Mouse (Mus musculus) olfactory bulb, adult 2 months (tissue): ENCODE data around the gene Cpe. TPM values are rescaled to one million over a fixed set of nuclear protein-coding genes. Genes with fewer than 3 reads are reported as not detected.

ENCODE experiments used
- H3K27ac ChIP-seq: fragments of 200-500 bp; 2 replicates; pipeline ENCODE4 v1.5.1; 2012; ENCODE audit warnings: low read depth, low read length; ENCODE audit not compliant: insufficient read depth
- H3K4me1 ChIP-seq: fragments of 200-500 bp; 2 replicates; pipeline ENCODE4 v1.6.1; 2012; ENCODE audit warnings: low read length; ENCODE audit not compliant: control insufficient read depth, insufficient read depth
- H3K4me3 ChIP-seq: fragments of 200-500 bp; 2 replicates; pipeline ENCODE4 v1.5.1; 2012; ENCODE audit warnings: mild to moderate bottlenecking, low read depth, low read length, moderate library complexity; ENCODE audit not compliant: insufficient read depth
- CTCF ChIP-seq: fragments of 200-500 bp; IDR thresholded peaks from 2 replicates; pipeline ENCODE4 v1.5.1; 2012; ENCODE audit warnings: low read depth, mild to moderate bottlenecking, low read length, moderate library complexity; ENCODE audit not compliant: insufficient read depth
- POLR2A ChIP-seq: fragments of 200-500 bp; IDR thresholded peaks from 2 replicates; pipeline ENCODE4 v1.6.1; 2012; ENCODE audit warnings: mild to moderate bottlenecking, low read depth, low read length, moderate library complexity; ENCODE audit not compliant: insufficient read depth
- WGBS: fragments of 180-500 bp; shearing (Covaris S2); methylation state at CpG from one replicate; pipeline ENCODE4 v1.1.7; 2018; 5-methylcytosine and 5-hydroxymethylcytosine counted together
- polyA plus RNA-seq: library from polyadenylated mRNA; stranded (reverse); fragments of >200 nt; gene quantifications from 2 replicates; pipeline ENCODE4 v1.2.4, GENCODE M21; 2012; ENCODE audit warnings: low replicate concordance; ENCODE audit not compliant: missing spikeins, insufficient read depth, insufficient read length

Gene Cpe
- polyA plus RNA-seq, 1 experiment, result 578 TPM

DNA sequence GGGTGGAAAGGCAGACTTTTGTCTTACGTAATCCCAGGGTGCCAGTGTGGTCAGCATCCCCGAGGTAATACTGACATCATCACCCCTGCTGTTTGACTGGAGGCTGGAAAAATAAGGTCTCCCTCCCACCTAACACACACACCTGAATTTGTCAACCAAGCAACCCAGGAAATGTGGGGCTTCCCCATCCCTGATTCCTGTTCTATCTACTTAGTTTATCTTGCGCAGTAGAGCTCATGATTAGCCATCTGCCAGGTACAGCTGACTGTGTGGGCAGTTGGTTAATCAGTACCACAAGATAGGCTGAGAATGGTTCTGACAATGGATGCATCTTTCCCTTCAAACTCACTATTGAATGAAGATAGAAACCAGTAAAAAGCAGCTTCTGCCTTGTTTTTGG lies 28.0 kb downstream of the Cpe start:
- peaks cover 8% of the 10 kb centered on the region for H3K4me1 ChIP-seq
- H3K4me3 ChIP-seq, result no peak overlapping the region
- WGBS, result 51% methylated on average over 3 of the region's 3 CpGs
- 0 out of 2 replicates have a peak overlapping the region, but pooled peaks have one; percentile 23 for H3K27ac ChIP-seq
- no peak for TF ChIP-seq CTCF
- no peak for TF ChIP-seq POLR2A

DNA sequence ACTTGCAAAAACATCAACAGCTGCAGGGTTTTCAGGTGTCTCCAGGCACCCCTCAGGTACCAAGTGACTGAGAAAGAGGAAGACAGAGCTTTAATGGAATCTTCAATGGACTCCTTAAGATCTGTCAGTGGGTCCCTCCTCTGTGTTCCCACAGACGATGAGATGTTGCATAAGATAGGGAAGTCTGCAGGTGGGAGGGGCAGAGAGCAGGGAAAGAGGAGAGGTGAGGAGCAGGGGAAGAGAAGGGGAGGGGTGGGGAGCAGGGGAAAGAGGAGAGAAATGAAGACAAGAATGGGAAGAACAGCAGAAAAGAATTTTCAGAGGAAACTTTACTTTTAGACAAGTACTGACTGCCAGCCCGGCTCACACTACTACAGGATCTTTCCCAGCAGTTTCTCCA lies 28.5 kb downstream of the Cpe start:
- Histone ChIP-seq H3K4me3 (no peak overlapping the region), H3K4me1 (peaks cover 8% of the 10 kb centered on the region), H3K27ac (no peak overlapping the region)
- 27% methylated on average over 2 of the region's 2 CpGs for WGBS
- no peak for TF ChIP-seq CTCF
- TF ChIP-seq POLR2A, result no peak

DNA sequence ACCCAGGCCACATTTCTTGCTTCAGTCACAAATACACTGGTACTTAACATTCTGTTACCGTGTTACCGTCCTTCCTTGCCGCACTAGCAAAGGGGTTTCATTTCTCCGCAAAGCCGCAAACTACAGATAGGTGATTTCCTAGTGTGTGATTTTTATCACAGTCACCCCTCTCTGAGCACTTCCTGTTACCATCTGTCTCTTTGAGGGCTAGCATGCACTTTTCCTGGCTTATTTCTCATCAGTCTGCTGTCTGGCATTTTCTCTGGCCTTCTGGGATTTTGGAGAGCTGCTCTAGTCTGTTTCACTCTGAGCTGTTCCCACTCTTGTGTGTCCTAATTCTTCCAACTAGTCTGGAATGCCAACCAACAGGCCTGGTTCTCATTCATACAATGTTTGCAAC lies 33.8 kb downstream of the Cpe start:
- Histone ChIP-seq H3K27ac (peak overlapping the region; percentile 31; the same call in 1 of the 2 replicates), H3K4me1 (peaks cover 6% of the 10 kb centered on the region), H3K4me3 (no peak overlapping the region)
- 70% methylated on average over 5 of the region's 5 CpGs for WGBS
- no peak for TF ChIP-seq POLR2A
- no peak for TF ChIP-seq CTCF

DNA sequence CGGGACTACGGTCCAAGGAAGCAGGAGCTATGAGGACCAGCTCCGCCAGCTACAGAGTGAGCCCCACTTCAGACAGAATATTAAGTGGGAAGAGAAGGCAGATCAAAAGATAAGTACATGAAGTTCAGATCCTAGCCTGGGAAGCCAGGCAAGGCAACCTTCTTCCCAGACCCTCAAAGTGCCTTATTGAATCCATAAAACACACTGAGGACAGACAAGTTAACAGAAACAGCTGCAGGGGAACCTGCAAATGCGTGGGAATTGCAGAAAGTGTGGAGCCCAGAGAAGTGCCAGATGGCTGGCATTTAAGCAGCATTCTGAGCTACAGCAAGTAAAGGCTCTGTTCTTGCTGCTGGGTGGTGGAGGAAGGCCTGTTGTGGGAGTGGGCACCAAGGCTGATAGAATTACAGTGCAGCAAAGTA lies 34.9 kb downstream of the Cpe start:
- TF ChIP-seq CTCF, result no peak
- no peak for TF ChIP-seq POLR2A
- 48% methylated on average over 4 of the region's 4 CpGs for WGBS

DNA sequence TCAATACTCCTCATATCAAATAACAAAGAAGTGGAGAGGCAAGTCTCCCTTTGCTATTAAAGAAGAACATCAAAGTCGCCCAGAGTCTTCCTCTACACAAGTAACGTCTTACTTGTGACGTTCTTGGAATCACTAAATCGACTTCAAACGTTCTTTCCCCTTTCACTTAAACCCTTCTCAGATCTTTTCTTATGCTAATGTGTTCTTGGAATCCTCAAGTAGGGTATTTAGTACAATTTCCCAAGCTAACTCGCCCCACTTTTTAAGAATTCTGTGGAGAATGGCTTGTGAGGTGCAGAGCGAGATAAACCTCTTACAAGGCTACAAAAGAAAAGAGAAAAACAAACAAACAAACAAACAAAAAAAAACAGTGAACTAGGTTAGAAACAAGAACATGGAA lies 35.3 kb downstream of the Cpe start:
- Histone ChIP-seq H3K27ac (peak overlapping the region; percentile 74), H3K4me3 (no peak overlapping the region), H3K4me1 (peaks cover 6% of the 10 kb centered on the region)
- TF ChIP-seq CTCF, result no peak
- no peak for TF ChIP-seq POLR2A
- 38% methylated on average over 7 of the region's 7 CpGs for WGBS

More for the DNA sequence above, 34.9 kb downstream of the Cpe start:
- H3K27ac ChIP-seq, result peak overlapping the region; percentile 74
- H3K4me1 ChIP-seq, result peaks cover 6% of the 10 kb centered on the region
- H3K4me3 ChIP-seq, result no peak overlapping the region

DNA sequence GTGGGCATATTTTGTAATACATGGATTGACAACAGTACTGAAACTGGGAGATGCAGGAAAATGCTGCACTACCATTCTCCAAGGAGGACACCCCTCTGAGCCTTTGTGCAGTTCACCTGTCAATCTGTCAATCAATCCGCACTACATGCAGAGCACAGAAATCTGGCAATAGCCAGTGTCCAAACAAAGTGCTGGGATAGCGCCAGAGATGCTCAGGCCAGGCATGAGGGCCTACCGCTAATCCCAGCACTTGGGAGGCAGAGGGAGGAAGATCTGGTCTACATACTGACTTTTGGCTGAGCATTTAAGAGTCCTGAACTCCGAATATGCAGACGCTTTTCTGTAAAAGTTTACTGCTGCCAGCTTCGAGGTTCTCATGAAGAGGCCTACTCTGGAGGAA lies 37.0 kb downstream of the Cpe start:
- Histone ChIP-seq H3K4me1 (peaks cover 6% of the 10 kb centered on the region), H3K4me3 (no peak overlapping the region), H3K27ac (0 out of 2 replicates have a peak overlapping the region, but pooled peaks have one; percentile 51)
- WGBS, result 58% methylated on average over 6 of the region's 6 CpGs
- TF ChIP-seq CTCF (no peak), POLR2A (no peak)

DNA sequence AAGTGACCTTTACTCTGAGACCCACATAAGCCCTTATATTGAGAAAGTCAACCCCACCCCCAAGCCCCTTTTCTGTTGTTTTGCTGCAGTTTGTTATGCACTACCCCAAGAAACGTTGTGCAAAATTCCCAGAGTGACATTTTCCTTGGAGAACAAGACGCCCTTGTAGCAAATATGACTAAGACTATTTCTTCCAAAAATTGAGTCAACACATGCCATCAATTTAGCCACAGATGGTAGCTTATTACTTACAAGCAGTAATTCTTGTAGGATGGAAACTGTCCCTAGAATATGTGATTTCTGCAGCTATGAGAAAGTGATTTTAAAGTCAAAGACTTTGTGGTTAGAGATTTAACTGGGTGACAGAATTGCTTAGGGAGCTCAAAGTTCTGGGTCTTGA lies 37.8 kb downstream of the Cpe start:
- H3K4me1 ChIP-seq, result peaks cover 6% of the 10 kb centered on the region
- TF ChIP-seq POLR2A, result no peak
- TF ChIP-seq CTCF, result no peak
- no peak overlapping the region for H3K4me3 ChIP-seq
- no peak overlapping the region; the same call in 1 of the 2 replicates for H3K27ac ChIP-seq
- WGBS, result 48% methylated on average over 2 of the region's 2 CpGs

DNA sequence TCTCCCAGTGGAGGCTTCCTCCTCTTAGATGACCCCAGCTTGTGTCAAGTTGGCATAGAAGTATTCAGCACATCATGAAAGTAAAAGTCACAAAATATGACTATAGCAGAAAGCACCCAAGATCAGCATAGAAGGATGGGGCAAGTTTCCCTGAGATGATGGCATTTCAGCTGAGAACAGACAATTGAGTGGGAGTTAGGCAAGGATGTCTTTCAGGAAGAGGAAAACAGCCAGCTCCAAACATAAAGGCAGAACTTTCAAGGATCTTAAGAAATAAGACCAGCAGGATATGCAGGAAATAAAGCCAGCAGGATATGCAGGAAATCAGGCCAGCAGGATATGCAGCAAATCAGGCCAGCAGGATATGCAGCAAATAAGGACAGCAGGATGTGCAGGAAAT lies 40.6 kb downstream of the Cpe start:
- Histone ChIP-seq H3K4me3 (no peak overlapping the region), H3K27ac (peak overlapping the region; percentile 44; the same call in 1 of the 2 replicates), H3K4me1 (no peaks in the 10 kb centered on the region; the same call in 1 of the 2 replicates)
- TF ChIP-seq POLR2A (no peak), CTCF (no peak)

DNA sequence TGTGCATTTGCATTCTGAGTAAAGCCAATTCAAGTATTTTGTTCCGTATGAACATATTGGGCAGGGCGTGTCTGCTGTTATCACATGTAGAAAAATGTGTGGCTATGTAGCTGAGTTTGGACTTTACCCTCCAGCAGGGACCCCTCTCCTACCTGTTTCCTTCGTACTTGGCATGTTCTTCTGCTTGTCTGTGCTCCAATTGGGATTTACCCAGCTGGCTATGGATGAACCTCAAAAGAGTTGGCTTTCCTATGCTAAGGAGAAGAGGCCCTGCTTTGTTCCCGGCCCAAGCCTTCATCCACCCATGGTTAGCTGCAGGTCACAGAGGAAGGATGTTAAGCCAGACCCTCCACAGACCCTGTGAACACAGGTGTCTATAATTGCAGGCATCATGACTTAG lies 44.8 kb downstream of the Cpe start:
- H3K4me3 ChIP-seq, result no peak overlapping the region
- TF ChIP-seq POLR2A (no peak), CTCF (no peak)
- H3K27ac ChIP-seq, result no peak overlapping the region
- peaks cover 5% of the 10 kb centered on the region; the same call in 1 of the 2 replicates for H3K4me1 ChIP-seq
- WGBS, result 65% methylated on average over 4 of the region's 4 CpGs

DNA sequence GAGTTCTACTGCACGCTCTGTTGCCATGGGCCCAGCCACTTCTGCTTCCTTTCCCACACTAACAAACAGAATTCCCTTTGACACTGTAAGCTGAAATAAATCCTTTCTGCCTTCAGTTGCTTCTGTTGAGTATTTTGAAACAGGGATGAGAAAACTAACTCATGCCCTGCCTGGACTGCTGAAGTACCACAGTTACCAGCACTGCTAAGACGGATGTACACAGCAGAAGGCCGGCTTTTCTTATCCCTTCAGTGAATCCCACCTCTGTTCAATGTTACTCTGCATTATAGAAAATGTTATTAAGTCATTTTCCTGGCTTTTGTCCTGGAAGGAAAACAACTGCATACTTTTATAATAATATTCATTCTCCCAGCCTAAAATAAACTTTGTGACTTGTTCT lies 45.7 kb downstream of the Cpe start:
- Histone ChIP-seq H3K4me1 (peaks cover 5% of the 10 kb centered on the region; the same call in 1 of the 2 replicates), H3K27ac (no peak overlapping the region), H3K4me3 (no peak overlapping the region)
- 61% methylated on average over 3 of the region's 3 CpGs for WGBS
- TF ChIP-seq CTCF (no peak), POLR2A (no peak)
